Mouse (Mus musculus): ENCODE data around the gene Ehd4. TPM values are rescaled to one million over a fixed set of nuclear protein-coding genes. Genes with fewer than 3 reads are reported as not detected.

The Ehd4 gene
- 7.9 and 11.8 TPM in 2 replicates for polyA plus RNA-seq (2014; fragmentation: Nextera tagmentation; extraction: Ambion mirVana)

DNA sequence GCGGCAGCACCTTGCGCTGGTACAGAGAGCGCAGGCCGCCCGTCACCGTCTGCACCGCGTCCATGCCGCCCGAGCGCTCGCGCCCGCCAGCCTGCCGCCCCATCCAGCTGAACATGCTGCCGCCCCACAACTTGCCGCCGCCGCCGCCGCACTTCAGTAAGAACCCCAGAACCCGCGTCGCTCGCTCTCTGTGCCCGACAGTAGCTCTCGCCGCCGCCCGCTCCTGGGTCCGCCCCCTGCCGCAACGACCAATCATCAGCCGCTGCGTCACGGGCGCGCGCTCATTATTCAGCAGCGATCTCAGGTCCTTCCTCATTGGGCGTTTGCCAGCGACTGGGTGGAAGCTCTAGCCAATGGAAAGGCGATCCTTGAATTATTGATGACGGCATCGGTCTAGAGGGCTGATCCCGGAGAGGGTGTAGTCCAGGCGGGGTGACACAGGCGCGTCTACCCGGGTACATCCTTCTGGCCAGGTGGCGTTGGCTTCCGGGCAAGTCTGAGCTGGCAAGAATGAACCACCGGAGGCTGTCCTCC, at the start of gene Ehd4:
Gene Ehd4 (minus strand): TSS at position 246 of the 534 bp plus-strand sequence.
- H3K4me2 ChIP-seq (ENCODE audit: low read length): peak within 1 kb of the TSS; percentile 96
- H3K36me3 ChIP-seq (ENCODE audit: control insufficient read depth, insufficient read depth, low read length): no peaks in the 10 kb centered on the region
- ATAC-seq (peak; percentile 99), DNase-seq (ENCODE audit: low spot score) (peak; percentile 99)
- no peaks in the 10 kb centered on the region for H3K9me3 ChIP-seq (replicated peaks; ENCODE audit: control insufficient read depth, low read length)
- peak within 1 kb of the TSS; percentile 64 for H3K4me3 ChIP-seq (ENCODE audit: low read depth, low read length)
- peaks cover 3% of the 10 kb centered on the region; the same call in 1 of the 2 replicates for H3K4me1 ChIP-seq (ENCODE audit: control insufficient read depth, insufficient read depth, low read length)
- no peak within 1 kb of the TSS for H3K27ac ChIP-seq (ENCODE audit: low read depth, low read length)
- H3K9ac ChIP-seq (ENCODE audit: low read length): peak within 1 kb of the TSS; percentile 68
- WGBS: under 1% methylated on average over 52 of the region's 53 CpGs
- H3K27me3 ChIP-seq (replicated peaks; ENCODE audit: control insufficient read depth, insufficient read depth, low read length): no peaks in the 10 kb centered on the region

DNA sequence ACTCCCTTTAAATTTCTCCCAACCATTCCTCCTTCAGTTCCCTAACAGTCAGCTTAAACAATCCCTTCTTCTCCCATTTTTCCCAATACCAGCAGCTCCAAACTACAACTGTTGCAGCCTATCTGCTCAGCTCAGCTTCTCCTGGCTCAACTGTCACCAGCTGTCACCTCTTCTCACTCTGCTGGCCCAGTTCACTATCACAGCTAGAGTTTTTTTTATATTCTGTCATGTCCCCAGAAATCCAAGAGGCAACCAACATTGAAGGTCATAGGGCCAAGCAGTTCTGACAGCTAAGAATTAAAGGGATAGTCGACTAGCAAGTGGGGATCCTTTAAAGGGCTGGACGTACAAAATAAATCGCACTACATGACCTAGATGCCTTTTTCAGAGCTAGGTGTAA, 49.3 kb upstream of the Ehd4 start:
- no peaks in the 10 kb centered on the region for H3K36me3 ChIP-seq (ENCODE audit: control insufficient read depth, insufficient read depth, low read length)
- H3K4me2 ChIP-seq (ENCODE audit: low read length): no peak overlapping the region
- ATAC-seq: no peak
- WGBS: 80% methylated on average over 3 of the region's 3 CpGs
- no peak overlapping the region for H3K4me3 ChIP-seq (ENCODE audit: low read depth, low read length)
- no peak for DNase-seq (ENCODE audit: low spot score)
- no peak overlapping the region for H3K27ac ChIP-seq (ENCODE audit: low read depth, low read length)
- no peaks in the 10 kb centered on the region for H3K9me3 ChIP-seq (replicated peaks; ENCODE audit: control insufficient read depth, low read length)
- H3K27me3 ChIP-seq (replicated peaks; ENCODE audit: control insufficient read depth, insufficient read depth, low read length): no peaks in the 10 kb centered on the region
- H3K9ac ChIP-seq (ENCODE audit: low read length): no peak overlapping the region
- no peaks in the 10 kb centered on the region for H3K4me1 ChIP-seq (ENCODE audit: control insufficient read depth, insufficient read depth, low read length)

- ATAC-seq: no peak
- 83% methylated on average over 7 of the region's 7 CpGs for WGBS
- Histone ChIP-seq H3K4me2 (ENCODE audit: low read length) (no peak overlapping the region), H3K4me3 (ENCODE audit: low read depth, low read length) (no peak overlapping the region), H3K27me3 (replicated peaks; ENCODE audit: control insufficient read depth, insufficient read depth, low read length) (no peaks in the 10 kb centered on the region), H3K27ac (ENCODE audit: low read depth, low read length) (no peak overlapping the region), H3K36me3 (ENCODE audit: control insufficient read depth, insufficient read depth, low read length) (no peaks in the 10 kb centered on the region), H3K4me1 (ENCODE audit: control insufficient read depth, insufficient read depth, low read length) (no peaks in the 10 kb centered on the region), H3K9me3 (replicated peaks; ENCODE audit: control insufficient read depth, low read length) (no peaks in the 10 kb centered on the region), H3K9ac (ENCODE audit: low read length) (no peak overlapping the region)
- no peak for DNase-seq (ENCODE audit: low spot score)
These were observed 45.7 kb upstream of the Ehd4 start for GRCm38 (mm10) chr2:120200077-120200476.

DNA sequence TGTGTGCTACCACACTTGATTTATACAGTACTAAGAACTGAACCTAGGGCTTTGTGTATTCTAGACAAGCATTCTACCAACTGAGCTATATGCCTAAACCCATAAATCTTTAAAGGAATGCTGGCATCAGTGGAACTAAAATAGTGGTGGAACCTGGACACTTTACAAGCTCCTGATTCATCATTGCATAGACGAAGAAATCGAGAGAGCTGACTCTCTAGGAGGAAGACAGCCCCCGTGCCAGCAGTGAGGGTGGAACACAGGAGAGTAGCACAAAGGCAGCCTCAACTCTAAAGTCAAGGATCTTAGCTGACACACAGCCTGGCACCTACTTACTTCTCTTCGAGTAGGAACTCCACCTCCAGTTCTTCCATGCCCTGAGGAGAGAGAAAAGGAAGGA, 33.8 kb upstream of the Ehd4 start:
- 85% methylated on average over 4 of the region's 4 CpGs for WGBS

GRCm38 (mm10) chr2:120187583-120187982, 33.2 kb upstream of the Ehd4 start:
- H3K4me3 ChIP-seq (ENCODE audit: low read depth, low read length): no peak overlapping the region
- no peaks in the 10 kb centered on the region for H3K4me1 ChIP-seq (ENCODE audit: control insufficient read depth, insufficient read depth, low read length)
- no peaks in the 10 kb centered on the region for H3K27me3 ChIP-seq (replicated peaks; ENCODE audit: control insufficient read depth, insufficient read depth, low read length)
- H3K27ac ChIP-seq (ENCODE audit: low read depth, low read length): no peak overlapping the region
- no peaks in the 10 kb centered on the region for H3K36me3 ChIP-seq (ENCODE audit: control insufficient read depth, insufficient read depth, low read length)
- H3K9ac ChIP-seq (ENCODE audit: low read length): no peak overlapping the region
- ATAC-seq: no peak
- WGBS: 86% methylated on average over 1 of the region's 1 CpGs
- no peak overlapping the region for H3K4me2 ChIP-seq (ENCODE audit: low read length)
- no peak for DNase-seq (ENCODE audit: low spot score)
- H3K9me3 ChIP-seq (replicated peaks; ENCODE audit: control insufficient read depth, low read length): no peaks in the 10 kb centered on the region

More for the DNA sequence above, 33.8 kb upstream of the Ehd4 start:
- H3K27ac ChIP-seq (ENCODE audit: low read depth, low read length): no peak overlapping the region
- H3K9me3 ChIP-seq (replicated peaks; ENCODE audit: control insufficient read depth, low read length): no peaks in the 10 kb centered on the region
- no peak overlapping the region for H3K4me2 ChIP-seq (ENCODE audit: low read length)
- H3K27me3 ChIP-seq (replicated peaks; ENCODE audit: control insufficient read depth, insufficient read depth, low read length): no peaks in the 10 kb centered on the region
- ATAC-seq (no peak), DNase-seq (ENCODE audit: low spot score) (no peak)
- no peaks in the 10 kb centered on the region for H3K4me1 ChIP-seq (ENCODE audit: control insufficient read depth, insufficient read depth, low read length)
- H3K4me3 ChIP-seq (ENCODE audit: low read depth, low read length): no peak overlapping the region
- no peaks in the 10 kb centered on the region for H3K36me3 ChIP-seq (ENCODE audit: control insufficient read depth, insufficient read depth, low read length)
- no peak overlapping the region for H3K9ac ChIP-seq (ENCODE audit: low read length)

GRCm38 (mm10) chr2:120185527-120186276, 31.3 kb upstream of the Ehd4 start:
- no peaks in the 10 kb centered on the region for H3K36me3 ChIP-seq (ENCODE audit: control insufficient read depth, insufficient read depth, low read length)
- 84% methylated on average over 6 of the region's 6 CpGs for WGBS
- ATAC-seq (no peak), DNase-seq (ENCODE audit: low spot score) (no peak)
- H3K27ac ChIP-seq (ENCODE audit: low read depth, low read length): no peak overlapping the region
- H3K4me2 ChIP-seq (ENCODE audit: low read length): no peak overlapping the region
- no peak overlapping the region for H3K4me3 ChIP-seq (ENCODE audit: low read depth, low read length)
- no peaks in the 10 kb centered on the region for H3K4me1 ChIP-seq (ENCODE audit: control insufficient read depth, insufficient read depth, low read length)
- no peaks in the 10 kb centered on the region for H3K27me3 ChIP-seq (replicated peaks; ENCODE audit: control insufficient read depth, insufficient read depth, low read length)
- no peaks in the 10 kb centered on the region for H3K9me3 ChIP-seq (replicated peaks; ENCODE audit: control insufficient read depth, low read length)
- H3K9ac ChIP-seq (ENCODE audit: low read length): no peak overlapping the region

GRCm38 (mm10) chr2:120178936-120179335, 24.5 kb upstream of the Ehd4 start:
- no peak overlapping the region for H3K4me3 ChIP-seq (ENCODE audit: low read depth, low read length)
- H3K27me3 ChIP-seq (replicated peaks; ENCODE audit: control insufficient read depth, insufficient read depth, low read length): no peaks in the 10 kb centered on the region
- no peaks in the 10 kb centered on the region for H3K36me3 ChIP-seq (ENCODE audit: control insufficient read depth, insufficient read depth, low read length)
- H3K4me2 ChIP-seq (ENCODE audit: low read length): no peak overlapping the region
- no peaks in the 10 kb centered on the region for H3K4me1 ChIP-seq (ENCODE audit: control insufficient read depth, insufficient read depth, low read length)
- DNase-seq (ENCODE audit: low spot score): no peak
- ATAC-seq: no peak
- no peak overlapping the region for H3K9ac ChIP-seq (ENCODE audit: low read length)
- H3K9me3 ChIP-seq (replicated peaks; ENCODE audit: control insufficient read depth, low read length): no peaks in the 10 kb centered on the region
- H3K27ac ChIP-seq (ENCODE audit: low read depth, low read length): no peak overlapping the region

DNA sequence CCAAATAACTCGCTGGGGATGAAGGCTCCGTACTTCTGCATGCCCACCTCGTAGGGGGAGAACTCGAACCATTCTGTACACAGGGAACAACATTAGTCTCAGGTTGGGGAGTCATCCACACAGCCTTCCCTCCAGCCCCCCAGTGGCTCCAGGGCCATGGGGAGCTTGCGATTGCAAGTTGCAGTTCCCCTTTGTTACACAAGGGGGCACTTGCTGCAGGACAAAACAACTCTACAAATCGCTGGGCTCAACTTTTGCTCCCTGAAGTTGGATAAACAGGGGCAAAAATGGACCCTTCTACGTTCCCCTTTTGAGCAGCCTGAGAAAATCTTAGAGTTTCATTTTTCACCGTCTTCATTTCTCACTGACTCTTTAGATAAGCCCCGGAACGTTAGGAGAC, 19.3 kb upstream of the Ehd4 start:
- 24% methylated on average over 10 of the region's 10 CpGs for WGBS
- peak; percentile 52 for DNase-seq (ENCODE audit: low spot score)
- H3K36me3 ChIP-seq (ENCODE audit: control insufficient read depth, insufficient read depth, low read length): no peaks in the 10 kb centered on the region

GRCm38 (mm10) chr2:120171362-120171761, 17.0 kb upstream of the Ehd4 start:
- no peaks in the 10 kb centered on the region for H3K9me3 ChIP-seq (replicated peaks; ENCODE audit: control insufficient read depth, low read length)
- no peaks in the 10 kb centered on the region for H3K27me3 ChIP-seq (replicated peaks; ENCODE audit: control insufficient read depth, insufficient read depth, low read length)
- H3K4me1 ChIP-seq (ENCODE audit: control insufficient read depth, insufficient read depth, low read length): no peaks in the 10 kb centered on the region
- no peak for ATAC-seq
- no peak overlapping the region for H3K4me2 ChIP-seq (ENCODE audit: low read length)
- no peak overlapping the region for H3K4me3 ChIP-seq (ENCODE audit: low read depth, low read length)
- WGBS: 92% methylated on average over 7 of the region's 7 CpGs
- no peak for DNase-seq (ENCODE audit: low spot score)
- H3K36me3 ChIP-seq (ENCODE audit: control insufficient read depth, insufficient read depth, low read length): no peaks in the 10 kb centered on the region
- no peak overlapping the region for H3K27ac ChIP-seq (ENCODE audit: low read depth, low read length)
- H3K9ac ChIP-seq (ENCODE audit: low read length): no peak overlapping the region

More for the DNA sequence above, 19.3 kb upstream of the Ehd4 start:
- no peak overlapping the region for H3K4me3 ChIP-seq (ENCODE audit: low read depth, low read length)
- H3K27ac ChIP-seq (ENCODE audit: low read depth, low read length): no peak overlapping the region
- no peak for ATAC-seq
- no peak overlapping the region for H3K9ac ChIP-seq (ENCODE audit: low read length)
- H3K9me3 ChIP-seq (replicated peaks; ENCODE audit: control insufficient read depth, low read length): no peaks in the 10 kb centered on the region
- H3K4me1 ChIP-seq (ENCODE audit: control insufficient read depth, insufficient read depth, low read length): no peaks in the 10 kb centered on the region
- no peak overlapping the region for H3K4me2 ChIP-seq (ENCODE audit: low read length)
- no peaks in the 10 kb centered on the region for H3K27me3 ChIP-seq (replicated peaks; ENCODE audit: control insufficient read depth, insufficient read depth, low read length)
